Mouse (Mus musculus) CD4-positive naive resting alpha-beta T cell, adult 57 days (primary cell): ENCODE results near the gene C1qtnf5. TPM values are rescaled to one million over a fixed set of nuclear protein-coding genes. Genes with fewer than 3 reads are reported as not detected.

Experiments
- total RNA-seq: library from RNA; stranded (reverse); gene quantifications from one replicate; pipeline ENCODE4 v1.2.4, GENCODE M21; 2023

C1qtnf5 gene
- not detected for total RNA-seq

DNA sequence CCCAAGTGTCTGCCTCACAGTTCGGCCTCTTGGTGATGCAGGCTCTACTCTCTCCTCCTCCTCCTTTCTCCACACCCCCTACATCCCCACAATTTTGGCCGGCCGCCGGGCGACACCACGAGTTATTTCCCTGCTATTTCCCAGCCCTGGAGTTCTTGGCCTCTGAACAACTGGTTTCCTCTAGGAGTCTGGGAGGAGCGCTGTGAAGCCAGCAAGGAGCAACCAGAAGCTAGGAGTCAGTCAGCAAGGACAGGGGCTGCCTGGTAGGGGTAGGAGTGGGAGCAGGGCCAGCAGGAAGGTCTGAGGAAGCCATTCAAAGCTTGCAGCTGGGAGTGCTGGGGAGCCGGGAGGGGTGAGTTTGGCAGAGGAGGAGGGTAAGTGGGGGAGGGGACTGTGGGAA is at the start of gene C1qtnf5:
TSS of gene C1qtnf5 (plus strand) at position 136 of the 400 bp plus-strand sequence.

DNA sequence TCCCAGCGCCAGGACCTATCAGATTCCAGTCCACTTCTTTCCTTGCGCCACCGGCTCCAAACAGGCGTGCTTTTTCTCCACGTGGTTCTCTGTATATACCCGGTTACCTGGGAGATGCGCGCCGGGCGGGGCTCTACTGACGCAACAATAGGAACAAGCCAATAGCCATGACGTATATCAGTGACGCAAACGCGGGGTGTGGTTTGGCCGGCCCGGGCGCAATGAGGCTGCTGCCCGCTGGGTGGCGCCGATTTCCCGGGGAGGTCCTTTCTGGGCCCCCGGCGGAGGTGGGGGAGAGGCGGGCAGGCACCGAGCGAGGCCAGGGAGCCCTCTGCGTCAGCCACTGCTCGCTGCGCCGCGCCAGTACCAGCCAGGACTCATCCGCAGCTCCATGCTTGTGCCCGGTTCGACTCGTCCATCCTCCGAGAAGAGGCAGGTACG is 40.2 kb upstream of the C1qtnf5 start, which contains the start of gene Usp2:
TSS of gene Usp2 (plus strand) at position 237 of the 441 bp plus-strand sequence.

DNA sequence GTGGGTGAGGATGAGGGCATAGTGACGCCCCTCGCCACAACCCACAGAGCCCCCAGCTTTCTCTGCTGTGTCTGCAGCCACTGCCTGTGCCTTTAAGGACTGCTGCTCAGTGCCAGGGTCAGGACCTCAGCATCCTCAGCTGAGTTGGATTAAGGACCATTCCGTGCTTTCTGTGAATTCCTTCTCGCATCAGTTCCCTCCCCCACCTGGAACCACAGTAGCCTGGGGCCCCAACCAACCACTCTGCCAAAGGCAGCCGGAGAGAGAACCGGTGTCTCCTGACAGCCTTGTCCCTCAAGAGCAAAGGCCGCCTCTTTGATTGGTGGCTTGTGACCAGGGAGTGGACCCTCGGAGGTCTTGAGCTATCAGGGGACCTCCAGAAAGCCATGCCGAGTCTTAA is 5.6 kb upstream of the C1qtnf5 start, which contains the start of gene Mfrp:
TSS of gene Mfrp (plus strand) at position 240 of the 400 bp plus-strand sequence.

DNA sequence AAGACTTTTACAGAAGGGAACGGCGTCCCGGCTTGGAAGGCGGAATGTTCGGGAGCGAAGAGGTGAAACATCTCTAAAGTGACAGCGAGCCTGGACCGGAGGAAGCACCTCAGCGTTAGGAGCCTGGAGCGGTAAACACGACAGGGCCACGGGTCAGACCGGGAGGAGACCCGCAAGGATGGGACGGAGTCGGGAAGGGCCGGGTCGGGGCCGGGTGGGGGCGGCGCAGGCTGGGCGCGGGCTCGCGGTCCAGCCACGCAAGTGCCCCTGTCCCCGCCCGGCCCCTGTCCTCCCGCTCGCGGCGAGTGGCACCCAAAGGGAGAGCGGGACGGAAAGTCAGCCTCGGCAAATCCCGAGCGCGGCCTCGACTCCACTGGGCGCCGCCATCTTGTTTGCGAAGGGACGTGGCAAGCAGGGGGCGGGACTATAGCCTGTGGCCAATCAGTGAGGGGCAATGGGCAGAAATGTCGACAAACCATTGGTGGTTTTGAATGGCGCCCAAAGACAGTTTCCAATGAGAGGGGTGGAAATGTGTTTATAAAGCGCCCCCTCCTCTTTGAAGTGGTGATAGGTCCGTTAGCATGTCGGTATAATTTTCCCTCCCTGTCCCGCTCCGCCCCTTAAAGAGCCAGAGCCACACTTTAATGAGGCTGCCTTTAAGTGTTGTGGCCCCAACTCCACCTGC is 6.2 kb downstream of the C1qtnf5 start, which contains the start of the genes Gm49380 and Rnf26:
TSS of gene Gm49380 (minus strand) at position 396 of the 685 bp plus-strand sequence.
TSS of gene Rnf26 (minus strand) at position 413 of the 685 bp plus-strand sequence.

DNA sequence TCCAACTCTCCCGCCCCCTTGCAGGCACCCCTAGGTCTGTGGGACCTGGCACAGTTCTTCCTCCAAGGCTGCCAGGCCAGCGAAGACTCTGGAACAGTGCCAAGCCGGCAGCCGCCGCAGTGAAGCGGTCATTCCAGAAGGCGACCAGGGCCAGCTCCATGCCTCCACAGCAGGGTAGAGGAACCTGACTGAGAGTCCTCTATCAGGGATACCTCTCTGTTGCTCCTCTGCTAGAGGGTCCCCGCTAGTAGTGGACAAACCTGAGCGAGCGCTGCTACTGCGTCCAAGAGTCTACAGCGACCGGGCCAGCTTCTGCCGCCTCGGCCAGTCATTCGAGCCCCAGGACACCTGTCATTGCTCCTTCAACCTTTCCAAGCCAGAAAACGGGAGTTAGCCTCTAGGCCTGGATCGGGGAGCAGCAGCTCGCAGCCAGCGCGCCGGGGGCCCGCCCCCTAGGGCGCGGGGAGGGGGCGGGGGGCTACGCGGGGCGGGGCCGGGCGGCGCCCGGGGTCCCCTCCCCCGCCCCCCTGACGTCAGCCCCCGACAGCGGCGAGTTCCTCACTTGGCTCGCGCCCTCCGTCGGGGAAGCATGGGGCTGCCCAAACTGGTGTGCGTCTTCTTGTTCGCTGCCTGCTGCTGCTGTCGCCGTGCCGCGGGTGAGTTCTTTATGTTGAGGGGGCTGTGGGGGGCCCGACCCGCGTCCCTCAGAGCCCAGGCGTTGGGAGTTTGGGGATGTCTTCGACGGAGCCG is 27.2 kb downstream of the C1qtnf5 start, which contains the start of gene Mcam:
TSS of gene Mcam (plus strand) at position 369 of the 750 bp plus-strand sequence.

Other genes starting within 250 kb of the C1qtnf5 start
- 673 TPM for gene Thy1, start 63.9 kb upstream of the C1qtnf5 start, total RNA-seq
- gene Usp2, start 40.2 kb upstream of the C1qtnf5 start, total RNA-seq: 86.6 TPM
- gene Mfrp, start 5.5 kb upstream of the C1qtnf5 start, total RNA-seq: 1.9 TPM
- 0.89 TPM for gene Gm49380, start 6.3 kb downstream of the C1qtnf5 start, total RNA-seq
- gene Rnf26, start 6.3 kb downstream of the C1qtnf5 start, total RNA-seq: 21.7 TPM
- gene Mcam, start 27.2 kb downstream of the C1qtnf5 start, total RNA-seq: 3.5 TPM
- 176 TPM for gene Cbl, start 126.8 kb downstream of the C1qtnf5 start, total RNA-seq
- gene Ccdc153, start 133.4 kb downstream of the C1qtnf5 start, total RNA-seq: not detected
- gene Pdzd3, start 144.2 kb downstream of the C1qtnf5 start, total RNA-seq: not detected
- 5.8 TPM for gene Nlrx1, start 161.4 kb downstream of the C1qtnf5 start, total RNA-seq
- gene Abcg4, start 181.4 kb downstream of the C1qtnf5 start, total RNA-seq: 0.53 TPM
- 44.8 TPM for gene Hinfp, start 198.4 kb downstream of the C1qtnf5 start, total RNA-seq
- 25.9 TPM for gene C2cd2l, start 213.0 kb downstream of the C1qtnf5 start, total RNA-seq
- gene Dpagt1, start 218.8 kb downstream of the C1qtnf5 start, total RNA-seq: 7.2 TPM
- 44.3 TPM for gene H2afx, start 227.4 kb downstream of the C1qtnf5 start, total RNA-seq
- 11.2 TPM for gene Hmbs, start 237.0 kb downstream of the C1qtnf5 start, total RNA-seq